In genomic region chr8:10394506-10394905, GRCm38 (mm10) we compare ENCODE assay signal across 29 mouse cellular contexts.
DNase-seq lines count a peak whose midpoint lies in the region; ATAC-seq and TF ChIP-seq lines count a peak whose summit lies in the region.
"Had no signal": no experiment of that assay in that cellular context is flagged by ENCODE, and none has a peak within 500 bp of the region (broad histone marks: within the 10 kb centered on the region; RNA-seq: fewer than 3 reads in every experiment).

No protein-coding gene starts in this region.

- no peaks in the 10 kb centered on the region for H3K27me3 ChIP-seq in heart, embryonic 10.5 days (ENCODE audit: insufficient read depth, poor library complexity, severe bottlenecking)
- no peaks in the 10 kb centered on the region for H3K27me3 ChIP-seq in CH12.LX (replicated peaks)
- H3K27me3 ChIP-seq in hindbrain, embryonic 14.5 days (ENCODE audit: control insufficient read depth, insufficient read depth, low read length) = no peaks in the 10 kb centered on the region
- H3K27me3 ChIP-seq in midbrain, postnatal 0 days (ENCODE audit: insufficient read depth, low read length) = no peaks in the 10 kb centered on the region; the same call in 1 of the 2 replicates
- H3K27me3 ChIP-seq: forebrain, embryonic 12.5 days; heart, embryonic 13.5 days; kidney, embryonic 15.5 days; liver, embryonic 15.5 days; lung, embryonic 15.5 days had no signal

- no peaks in the 10 kb centered on the region for H3K4me1 ChIP-seq in heart, embryonic 10.5 days
- H3K4me1 ChIP-seq in CH12.LX (ENCODE audit: control insufficient read depth in 1 of 2, insufficient read depth in 2 of 2) = peaks cover 18 to 43% of the 10 kb centered on the region in 2 experiments
- peaks cover 24% of the 10 kb centered on the region for H3K4me1 ChIP-seq in hindbrain, embryonic 14.5 days (replicated peaks; ENCODE audit: control insufficient read depth, insufficient read depth, low read length)
- no peaks in the 10 kb centered on the region for H3K4me1 ChIP-seq in midbrain, postnatal 0 days (ENCODE audit: insufficient read depth, low read length)
- H3K4me1 ChIP-seq: heart, embryonic 13.5 days; kidney, embryonic 15.5 days; limb, embryonic 10.5 days; liver, embryonic 15.5 days; lung, embryonic 15.5 days had no signal

- no peak for TF ChIP-seq RAD21 in CH12.LX (IDR thresholded peaks at IDR 0.05; ENCODE audit: low read depth, low read length)

- no peaks in the 10 kb centered on the region for H3K79me2 ChIP-seq in CH12.LX (replicated peaks; ENCODE audit: control insufficient read depth, extremely low read depth, insufficient read depth, poor library complexity, severe bottlenecking)

- 74% methylated on average over 2 of the region's 2 CpGs for WGBS in heart, embryonic 10.5 days
- WGBS in hindbrain, embryonic 14.5 days = 52% methylated on average over 2 of the region's 2 CpGs
- 33% methylated on average over 2 of the region's 2 CpGs for WGBS in midbrain, postnatal 0 days

- no peaks in the 10 kb centered on the region for H3K36me3 ChIP-seq in heart, embryonic 10.5 days
- no peaks in the 10 kb centered on the region for H3K36me3 ChIP-seq in CH12.LX (replicated peaks in 1 of 2; ENCODE audit: control insufficient read depth in 1 of 2, insufficient read depth in 1 of 2, low read length in 1 of 2)
- peaks cover 5% of the 10 kb centered on the region for H3K36me3 ChIP-seq in hindbrain, embryonic 14.5 days (replicated peaks; ENCODE audit: control insufficient read depth, insufficient read depth)
- H3K36me3 ChIP-seq in midbrain, postnatal 0 days (ENCODE audit: insufficient read depth, low read length) = peaks cover 4% of the 10 kb centered on the region; the same call in 1 of the 2 replicates
- H3K36me3 ChIP-seq: embryonic facial prominence, embryonic 13.5 days; forebrain, embryonic 12.5 days; heart, embryonic 13.5 days; kidney, embryonic 15.5 days; limb, embryonic 10.5 days; liver, embryonic 15.5 days; lung, embryonic 15.5 days had no signal

- H3K9ac ChIP-seq in CH12.LX (ENCODE audit: insufficient read depth, low read depth) = no peak overlapping the region
- H3K9ac ChIP-seq in hindbrain, embryonic 14.5 days = no peak overlapping the region
- H3K9ac ChIP-seq in midbrain, postnatal 0 days (replicated peaks; ENCODE audit: low read length, poor library complexity, severe bottlenecking) = no peak overlapping the region
- H3K9ac ChIP-seq: embryonic facial prominence, embryonic 13.5 days; forebrain, embryonic 12.5 days; heart, embryonic 13.5 days; kidney, embryonic 15.5 days; liver, embryonic 15.5 days; lung, embryonic 15.5 days had no signal

- no peak for ATAC-seq in hindbrain, embryonic 14.5 days (ENCODE audit: low FRiP score)
- no peak for ATAC-seq in midbrain, postnatal 0 days (ENCODE audit: low FRiP score)
- ATAC-seq: intestine, postnatal 0 days; Patski had no signal

- TF ChIP-seq POLR2A in CH12.LX (IDR thresholded peaks at IDR 0.05; ENCODE audit: low read depth, low read length) = no peak

- no peak for TF ChIP-seq CTCF in CH12.LX (conservative IDR thresholded peaks at IDR 0.05 in 1 of 2, IDR thresholded peaks at IDR 0.05 in 1 of 2; ENCODE audit: low read depth in 2 of 2, low read length in 2 of 2)
- no peak for TF ChIP-seq CTCF in midbrain, postnatal 0 days (IDR thresholded peaks at IDR 0.05)

- in situ Hi-C loops in CH12.LX (cut with MboI; ENCODE audit: low pct_ligation_motif_present, low pct_unique_long_range_greater_than_20kb, low sequenced_read_pairs) = no loop called here

- no peak overlapping the region for H3K27ac ChIP-seq in heart, embryonic 10.5 days
- H3K27ac ChIP-seq in CH12.LX (ENCODE audit: insufficient read depth, low read depth) = no peak overlapping the region
- peak overlapping the region; percentile 43; the same call in 1 of the 2 replicates for H3K27ac ChIP-seq in hindbrain, embryonic 14.5 days
- H3K27ac ChIP-seq in midbrain, postnatal 0 days (ENCODE audit: low read depth, low read length) = peak overlapping the region; percentile 47; the same call in 1 of the 2 replicates
- H3K27ac ChIP-seq: embryonic facial prominence, embryonic 13.5 days; heart, embryonic 13.5 days; kidney, embryonic 15.5 days; limb, embryonic 10.5 days; liver, embryonic 15.5 days; lung, embryonic 15.5 days had no signal

- no peak overlapping the region for H3K4me2 ChIP-seq in CH12.LX (ENCODE audit: insufficient read depth, low read depth, poor library complexity, severe bottlenecking)
- H3K4me2 ChIP-seq in hindbrain, embryonic 14.5 days (replicated peaks) = no peak overlapping the region
- H3K4me2 ChIP-seq in midbrain, postnatal 0 days (ENCODE audit: low read depth, low read length, poor library complexity, severe bottlenecking) = no peak overlapping the region
- H3K4me2 ChIP-seq: embryonic facial prominence, embryonic 13.5 days; forebrain, embryonic 12.5 days; heart, embryonic 13.5 days; kidney, embryonic 15.5 days; liver, embryonic 15.5 days; lung, embryonic 15.5 days had no signal

- no peaks in the 10 kb centered on the region for H3K9me3 ChIP-seq in heart, embryonic 10.5 days
- no peaks in the 10 kb centered on the region for H3K9me3 ChIP-seq in CH12.LX (replicated peaks; ENCODE audit: low read length)
- H3K9me3 ChIP-seq in hindbrain, embryonic 14.5 days (ENCODE audit: control insufficient read depth, low read length) = no peaks in the 10 kb centered on the region
- H3K9me3 ChIP-seq in midbrain, postnatal 0 days (ENCODE audit: low read length) = no peaks in the 10 kb centered on the region
- H3K9me3 ChIP-seq: embryonic facial prominence, embryonic 13.5 days; forebrain, embryonic 12.5 days; heart, embryonic 13.5 days; kidney, embryonic 15.5 days; limb, embryonic 10.5 days; liver, embryonic 15.5 days; lung, embryonic 15.5 days had no signal

- peak; percentile 28 for DNase-seq in heart, embryonic 10.5 days (ENCODE audit: low spot score)
- no peak for DNase-seq in heart, adult 18-20 months
- peak; percentile 18 for DNase-seq in CH12.LX (ENCODE audit: extremely low read depth)
- DNase-seq in hindbrain, embryonic 14.5 days (ENCODE audit: low spot score) = no peak
- no peak for DNase-seq in midbrain, postnatal 0 days (ENCODE audit: low spot score)
- DNase-seq in left cerebral cortex, adult 9 months (ENCODE audit: low spot score in 2 of 2) = no peak
- DNase-seq in adrenal gland, adult (ENCODE audit: inconsistent age in 2 of 2, low spot score in 1 of 2) = no peak
- no peak for DNase-seq in cerebellum, adult 9-10 months
- DNase-seq: adrenal gland, postnatal 10 days; cerebellum, adult 2 months; cerebellum, postnatal 36 days; embryo, embryonic 11 days; gastrocnemius, postnatal 36 days; heart, postnatal 14 days; kidney, postnatal 36 days; liver; lung, postnatal 36 days; thymus, postnatal 25 days had no signal

- no peak overlapping the region for H3K4me3 ChIP-seq in heart, embryonic 10.5 days
- H3K4me3 ChIP-seq in CH12.LX (replicated peaks in 1 of 3; ENCODE audit: low read depth in 2 of 3, low read length in 2 of 3, poor library complexity in 1 of 3) = no peak overlapping the region
- H3K4me3 ChIP-seq in hindbrain, embryonic 14.5 days (replicated peaks; ENCODE audit: low read length) = no peak overlapping the region
- H3K4me3 ChIP-seq in midbrain, postnatal 0 days (ENCODE audit: low read depth, low read length) = no peak overlapping the region
- H3K4me3 ChIP-seq: embryonic facial prominence, embryonic 13.5 days; erythroblast, embryonic 14.5 days; forebrain, embryonic 12.5 days; heart, embryonic 13.5 days; kidney, embryonic 15.5 days; limb, embryonic 10.5 days; liver, embryonic 15.5 days; lung, embryonic 15.5 days; myocyte had no signal

- TF ChIP-seq EP300 in CH12.LX (IDR thresholded peaks at IDR 0.05; ENCODE audit: low read length) = no peak; the same call in 1 of the 2 replicates

- dilution Hi-C loops in CH12.LX (cut with MboI; ENCODE audit: extremely low pct_ligation_motif_present, extremely low pct_unique_long_range_greater_than_20kb, low sequenced_read_pairs) = no loop called here

TF ChIP-seq in CH12.LX, 34 proteins besides CTCF, POLR2A, EP300 and RAD21:
- TF ChIP-seq MAZ (IDR thresholded peaks at IDR 0.05; ENCODE audit: low read depth, low read length) = no peak
- TF ChIP-seq KAT2A (IDR thresholded peaks at IDR 0.05; ENCODE audit: insufficient replicate concordance, low read length) = no peak
- no peak for TF ChIP-seq CHD1 (IDR thresholded peaks at IDR 0.05; ENCODE audit: low read depth, low read length)
- TF ChIP-seq ETS1 (conservative IDR thresholded peaks at IDR 0.05; ENCODE audit: low read depth, low read length) = 0 out of 2 replicates have a peak, but pooled peaks have one; percentile 7
- no peak for TF ChIP-seq BHLHE40 (IDR thresholded peaks at IDR 0.05; ENCODE audit: low read depth, low read length)

Comparison
In these comparisons a context has a peak if more than half of its experiments do, and no peak if none do; other contexts are left out.
1. DNase-seq: peak in heart, embryonic 10.5 days (single experiment) and CH12.LX (single experiment); none in heart, adult 18-20 months (0 of 2), hindbrain, embryonic 14.5 days (single experiment), midbrain, postnatal 0 days (single experiment), left cerebral cortex, adult 9 months (0 of 2), adrenal gland, adult (0 of 2) and cerebellum, adult 9-10 months (single experiment).
2. H3K27ac ChIP-seq: peak in hindbrain, embryonic 14.5 days (single experiment) and midbrain, postnatal 0 days (single experiment); none in heart, embryonic 10.5 days (single experiment) and CH12.LX (single experiment).